Mouse (Mus musculus): ENCODE data around the gene Rbfox2.

- TF ChIP-seq CTCF (IDR thresholded peaks at IDR 0.05; ENCODE audit: low read depth) (no peak), EP300 (optimal IDR thresholded peaks at IDR 0.05) (no peak)
Observed at GRCm38 (mm10) chr15:77090531-77090930, 216.3 kb downstream of the Rbfox2 start.
